Mouse (Mus musculus) bone marrow, adult 2 months (tissue): Measurements from ENCODE around the gene Pacrg. TPM values are rescaled to one million over a fixed set of nuclear protein-coding genes. Genes with fewer than 3 reads are reported as not detected.

ENCODE experiments used
- H3K27ac ChIP-seq: fragments of 200-500 bp; 2 replicates; pipeline ENCODE4 v1.5.1; 2012; ENCODE audit warnings: low read depth, mild to moderate bottlenecking, control low read depth, inconsistent platforms, low read length; ENCODE audit not compliant: control insufficient read depth, poor library complexity, insufficient read depth
- H3K4me1 ChIP-seq: fragments of 200-500 bp; 2 replicates; pipeline ENCODE4 v1.6.1; 2011; ENCODE audit warnings: low read length; ENCODE audit not compliant: control insufficient read depth, insufficient read depth
- H3K4me3 ChIP-seq: fragments of 200-500 bp; replicated peaks from 2 replicates; pipeline ENCODE3; 2011; ENCODE audit warnings: mild to moderate bottlenecking, low read depth, low read length, control low read depth; ENCODE audit not compliant: control insufficient read depth
- CTCF ChIP-seq: fragments of 200-500 bp; IDR thresholded peaks from 2 replicates; pipeline ENCODE4 v1.5.1; 2011; ENCODE audit warnings: low read length, control low read depth; ENCODE audit not compliant: control insufficient read depth, insufficient read depth
- POLR2A ChIP-seq: fragments of 200-500 bp; IDR thresholded peaks from 2 replicates; pipeline ENCODE4 v1.6.1; 2011; ENCODE audit warnings: low read depth, mild to moderate bottlenecking, control low read depth, low read length, borderline replicate concordance; ENCODE audit not compliant: control insufficient read depth
- WGBS: fragments of 180-500 bp; shearing (Covaris S2); methylation state at CpG from one replicate; pipeline ENCODE4 v1.1.7; 2018; 5-methylcytosine and 5-hydroxymethylcytosine counted together
- polyA plus RNA-seq: library from polyadenylated mRNA; stranded (reverse); fragments of >200 nt; gene quantifications from 2 replicates; pipeline ENCODE4 v1.2.4, GENCODE M21; 2011; ENCODE audit warnings: low replicate concordance; ENCODE audit not compliant: missing spikeins, insufficient read depth, insufficient read length

Gene Pacrg
- polyA plus RNA-seq, 1 experiment = not detected

GRCm38 (mm10) chr17:10569270-10569669, 270.8 kb downstream of the Pacrg start:
- H3K27ac ChIP-seq = no peak overlapping the region
- no peak overlapping the region for H3K4me3 ChIP-seq
- TF ChIP-seq CTCF = no peak
- no peak for TF ChIP-seq POLR2A
- 81% methylated on average over 10 of the region's 10 CpGs for WGBS
- H3K4me1 ChIP-seq = no peaks in the 10 kb centered on the region

GRCm38 (mm10) chr17:10567411-10567810, 272.7 kb downstream of the Pacrg start:
- Histone ChIP-seq H3K27ac (no peak overlapping the region), H3K4me3 (no peak overlapping the region), H3K4me1 (no peaks in the 10 kb centered on the region)
- TF ChIP-seq POLR2A (no peak), CTCF (no peak)
- WGBS = 80% methylated on average over 3 of the region's 3 CpGs

GRCm38 (mm10) chr17:10564191-10564590, 275.9 kb downstream of the Pacrg start:
- Histone ChIP-seq H3K4me3 (no peak overlapping the region), H3K27ac (no peak overlapping the region), H3K4me1 (no peaks in the 10 kb centered on the region)
- 88% methylated on average over 5 of the region's 5 CpGs for WGBS
- TF ChIP-seq CTCF (no peak), POLR2A (no peak)

- no peak overlapping the region for H3K4me3 ChIP-seq
- WGBS = 78% methylated on average over 7 of the region's 7 CpGs
- no peak overlapping the region for H3K27ac ChIP-seq
- H3K4me1 ChIP-seq = no peaks in the 10 kb centered on the region
- TF ChIP-seq POLR2A = no peak
- no peak for TF ChIP-seq CTCF
Observed at GRCm38 (mm10) chr17:10562871-10563270, 277.2 kb downstream of the Pacrg start.

- Histone ChIP-seq H3K4me3 (no peak overlapping the region), H3K4me1 (no peaks in the 10 kb centered on the region), H3K27ac (no peak overlapping the region)
- WGBS = 86% methylated on average over 3 of the region's 3 CpGs
- no peak for TF ChIP-seq CTCF
- no peak for TF ChIP-seq POLR2A
Observed at GRCm38 (mm10) chr17:10560053-10560452, 280.1 kb downstream of the Pacrg start.

- no peaks in the 10 kb centered on the region for H3K4me1 ChIP-seq
- H3K27ac ChIP-seq = no peak overlapping the region
- H3K4me3 ChIP-seq = no peak overlapping the region
- TF ChIP-seq CTCF = no peak
- no peak for TF ChIP-seq POLR2A
- 8% methylated on average over 8 of the region's 8 CpGs for WGBS
Observed at GRCm38 (mm10) chr17:10558671-10559070, 281.4 kb downstream of the Pacrg start.

GRCm38 (mm10) chr17:10552295-10553056, 287.6 kb downstream of the Pacrg start:
- H3K27ac ChIP-seq = no peak overlapping the region
- TF ChIP-seq POLR2A (no peak), CTCF (no peak)
- no peaks in the 10 kb centered on the region for H3K4me1 ChIP-seq
- 85% methylated on average over 16 of the region's 16 CpGs for WGBS
- no peak overlapping the region for H3K4me3 ChIP-seq

GRCm38 (mm10) chr17:10550781-10551520, 289.2 kb downstream of the Pacrg start:
- WGBS = 80% methylated on average over 15 of the region's 15 CpGs
- Histone ChIP-seq H3K4me1 (no peaks in the 10 kb centered on the region), H3K4me3 (no peak overlapping the region), H3K27ac (no peak overlapping the region)
- TF ChIP-seq POLR2A = no peak
- TF ChIP-seq CTCF = no peak
